Mouse (Mus musculus): ENCODE measurements at regions not wholly inside any gene's neighbourhood (a gene's known extent, or its start where the extent isn't known, plus 50 kb on each side); places are given as distances from the start of the nearest gene placed in this dataset.
"Not testable (repeated sequence)": the region's sequence is repeated elsewhere in the genome, so short reads cannot be mapped to it uniquely, and the experiment has no call there.

GRCm38 (mm10) chr13:80992342-80992741 lies 109.2 kb downstream of the Arrdc3 start:
- Histone ChIP-seq H3K4me1 (ENCODE audit: control insufficient read depth, insufficient read depth, low read length) (no peaks in the 10 kb centered on the region), H3K27ac (ENCODE audit: insufficient read depth, low read depth, low read length) (no peak overlapping the region), H3K4me3 (ENCODE audit: insufficient read depth, low read length) (no peak overlapping the region)
- no peak for TF ChIP-seq CTCF (IDR thresholded peaks at IDR 0.05; ENCODE audit: low read depth, low read length)

DNA sequence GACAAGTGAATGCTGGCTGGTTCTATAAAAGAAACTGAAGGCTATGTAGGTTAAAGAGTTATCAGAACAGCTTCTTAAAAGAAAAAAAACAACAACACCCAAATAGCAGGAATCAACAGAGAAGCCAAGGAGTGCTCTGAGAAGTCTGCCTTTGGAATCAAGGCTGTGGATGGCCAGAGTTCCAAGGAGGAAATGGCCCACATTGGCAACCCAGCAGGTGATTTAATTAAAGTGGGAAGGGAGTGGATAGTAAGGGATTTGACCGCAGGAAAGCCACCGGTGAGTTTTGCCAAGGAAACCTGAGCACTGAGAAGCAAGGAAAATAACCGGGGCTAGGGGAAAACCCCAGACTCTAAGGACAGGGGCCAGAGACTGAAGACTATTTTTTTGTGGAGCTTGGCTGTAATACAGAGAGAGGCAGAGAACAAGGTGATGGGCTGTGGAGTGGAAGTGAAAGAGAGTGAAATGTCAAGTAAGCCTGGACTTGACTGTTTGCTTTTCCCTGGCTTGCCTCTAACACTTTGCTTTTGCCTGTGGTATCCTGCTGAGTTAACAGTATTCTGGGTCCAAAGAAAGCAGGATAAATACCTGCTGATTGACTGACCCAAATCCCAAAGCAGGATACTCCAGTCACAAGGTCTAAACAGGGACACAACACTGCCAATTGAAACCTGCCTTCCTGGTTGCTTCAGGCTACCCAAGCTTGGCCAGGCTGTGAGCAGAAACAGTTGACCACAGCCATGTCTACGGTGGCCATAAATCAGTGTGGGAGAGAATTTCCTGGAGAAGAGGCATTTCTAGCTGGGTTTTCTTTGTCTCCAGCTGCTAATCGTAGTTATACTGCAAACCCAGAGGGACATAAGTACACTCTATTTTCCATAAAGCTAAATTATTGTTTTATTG lies 125.9 kb downstream of the Arrdc3 start:
- Histone ChIP-seq H3K4me3 (ENCODE audit: insufficient read depth, low read length) (no peak overlapping the region), H3K4me1 (ENCODE audit: control insufficient read depth, insufficient read depth, low read length) (no peaks in the 10 kb centered on the region; the same call in 1 of the 2 replicates), H3K27ac (ENCODE audit: insufficient read depth, low read depth, low read length) (no peak overlapping the region)
- TF ChIP-seq CTCF (IDR thresholded peaks at IDR 0.05; ENCODE audit: low read depth, low read length), result no peak
- no peak for TF ChIP-seq POLR2A (IDR thresholded peaks at IDR 0.05; ENCODE audit: borderline replicate concordance, low read depth, low read length)

DNA sequence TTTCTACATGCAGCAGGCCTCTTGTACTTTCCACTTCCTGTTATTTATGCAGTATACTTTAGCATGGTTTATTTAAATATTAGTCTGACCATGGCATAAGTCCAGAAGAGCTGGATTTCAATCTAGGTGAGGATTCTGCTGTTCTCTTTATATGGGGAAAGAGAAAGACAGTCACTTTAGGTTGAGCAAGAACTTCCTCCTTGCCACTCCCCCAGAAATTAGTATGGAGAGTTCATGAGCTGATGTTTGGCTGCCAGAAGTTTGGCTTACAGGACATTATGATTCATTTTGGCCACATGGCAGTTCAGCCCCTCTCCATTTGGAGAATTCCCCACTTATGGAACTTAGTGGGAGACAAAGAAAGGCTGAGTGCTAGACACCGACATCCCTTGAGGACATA lies 130.8 kb downstream of the Arrdc3 start:
- no peak for TF ChIP-seq CTCF (IDR thresholded peaks at IDR 0.05; ENCODE audit: low read depth, low read length)
- Histone ChIP-seq H3K4me1 (ENCODE audit: control insufficient read depth, insufficient read depth, low read length) (no peaks in the 10 kb centered on the region; the same call in 1 of the 2 replicates), H3K4me3 (ENCODE audit: insufficient read depth, low read length) (no peak overlapping the region), H3K27ac (ENCODE audit: insufficient read depth, low read depth, low read length) (no peak overlapping the region)

- Histone ChIP-seq H3K4me1 (ENCODE audit: control insufficient read depth, insufficient read depth, low read length) (no peaks in the 10 kb centered on the region), H3K4me3 (ENCODE audit: insufficient read depth, low read length) (no peak overlapping the region), H3K27ac (ENCODE audit: insufficient read depth, low read depth, low read length) (no peak overlapping the region)
- TF ChIP-seq POLR2A (IDR thresholded peaks at IDR 0.05; ENCODE audit: borderline replicate concordance, low read depth, low read length), result no peak
- no peak for TF ChIP-seq CTCF (IDR thresholded peaks at IDR 0.05; ENCODE audit: low read depth, low read length)
Observed at GRCm38 (mm10) chr13:81020106-81020747, 137.0 kb downstream of the Arrdc3 start.

GRCm38 (mm10) chr13:81020811-81021210 lies 137.6 kb downstream of the Arrdc3 start:
- TF ChIP-seq POLR2A (IDR thresholded peaks at IDR 0.05; ENCODE audit: borderline replicate concordance, low read depth, low read length) (no peak), CTCF (IDR thresholded peaks at IDR 0.05; ENCODE audit: low read depth, low read length) (no peak)
- Histone ChIP-seq H3K27ac (ENCODE audit: insufficient read depth, low read depth, low read length) (no peak overlapping the region), H3K4me3 (ENCODE audit: insufficient read depth, low read length) (no peak overlapping the region), H3K4me1 (ENCODE audit: control insufficient read depth, insufficient read depth, low read length) (no peaks in the 10 kb centered on the region)

- Histone ChIP-seq H3K4me3 (ENCODE audit: insufficient read depth, low read length) (no peak overlapping the region), H3K4me1 (ENCODE audit: control insufficient read depth, insufficient read depth, low read length) (no peaks in the 10 kb centered on the region), H3K27ac (ENCODE audit: insufficient read depth, low read depth, low read length) (no peak overlapping the region)
- no peak for TF ChIP-seq POLR2A (IDR thresholded peaks at IDR 0.05; ENCODE audit: borderline replicate concordance, low read depth, low read length)
- TF ChIP-seq CTCF (IDR thresholded peaks at IDR 0.05; ENCODE audit: low read depth, low read length), result no peak
Observed at GRCm38 (mm10) chr13:81022410-81022809, 139.2 kb downstream of the Arrdc3 start.

DNA sequence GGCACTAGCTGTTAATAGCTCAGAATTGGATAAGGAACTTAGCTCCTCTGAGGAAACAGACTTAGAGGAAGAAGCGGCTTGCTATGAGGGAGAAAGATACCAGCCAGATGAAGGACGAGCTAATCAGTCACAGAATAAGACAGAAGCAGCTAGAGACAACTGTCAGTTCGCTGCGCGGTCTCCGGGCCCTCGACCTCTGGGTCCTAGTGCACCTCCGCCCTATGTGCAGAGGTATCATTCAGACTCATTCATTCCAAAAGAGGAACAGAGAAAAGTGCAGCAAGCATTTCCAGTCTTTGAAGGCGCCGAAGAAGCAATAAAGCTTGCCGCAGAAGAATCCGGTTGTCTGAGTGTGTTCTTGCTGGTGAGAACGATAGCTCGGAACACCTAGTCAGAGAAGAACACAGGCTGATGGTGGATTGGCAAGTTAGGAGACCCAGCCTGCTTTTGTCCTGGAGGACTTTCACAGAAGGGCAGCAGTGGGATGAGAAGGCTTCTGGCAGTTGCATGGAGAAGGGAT lies 142.1 kb downstream of the Arrdc3 start:
- H3K4me3 ChIP-seq (ENCODE audit: insufficient read depth, low read length); H3K27ac ChIP-seq (ENCODE audit: insufficient read depth, low read depth, low read length); H3K4me1 ChIP-seq (ENCODE audit: control insufficient read depth, insufficient read depth, low read length): not testable (repeated sequence)

- H3K4me3 ChIP-seq (ENCODE audit: insufficient read depth, low read length), result no peak overlapping the region
Observed at GRCm38 (mm10) chr13:81037316-81037715, 154.1 kb downstream of the Arrdc3 start.

DNA sequence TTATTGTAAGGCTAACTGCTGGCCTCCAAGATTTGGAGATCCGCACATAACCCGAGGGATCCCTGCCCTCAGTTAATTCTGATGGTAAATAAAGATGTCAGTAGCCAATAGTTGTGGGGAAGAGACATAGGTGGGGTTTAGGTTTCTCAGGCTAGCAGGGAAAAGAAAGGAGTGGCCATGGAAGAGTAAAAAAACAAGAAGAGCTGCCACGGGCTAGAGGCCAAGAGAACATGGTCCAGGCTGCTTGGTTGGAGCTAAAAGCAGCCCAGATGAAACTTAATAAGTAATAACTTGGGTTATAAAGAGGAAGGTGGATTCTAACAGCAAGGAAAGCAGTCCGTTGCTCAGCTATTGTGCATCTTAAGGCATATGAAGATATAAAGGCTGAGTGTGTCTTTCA lies 155.6 kb downstream of the Arrdc3 start:
- Histone ChIP-seq H3K4me1 (ENCODE audit: control insufficient read depth, insufficient read depth, low read length) (no peaks in the 10 kb centered on the region), H3K4me3 (ENCODE audit: insufficient read depth, low read length) (no peak overlapping the region), H3K27ac (ENCODE audit: insufficient read depth, low read depth, low read length) (no peak overlapping the region)
- TF ChIP-seq POLR2A (IDR thresholded peaks at IDR 0.05; ENCODE audit: borderline replicate concordance, low read depth, low read length) (no peak), CTCF (IDR thresholded peaks at IDR 0.05; ENCODE audit: low read depth, low read length) (no peak)

More at GRCm38 (mm10) chr13:81037316-81037715, 154.1 kb downstream of the Arrdc3 start:
- no peak overlapping the region for H3K27ac ChIP-seq (ENCODE audit: insufficient read depth, low read depth, low read length)
- no peaks in the 10 kb centered on the region for H3K4me1 ChIP-seq (ENCODE audit: control insufficient read depth, insufficient read depth, low read length)
- TF ChIP-seq POLR2A (IDR thresholded peaks at IDR 0.05; ENCODE audit: borderline replicate concordance, low read depth, low read length) (no peak), CTCF (IDR thresholded peaks at IDR 0.05; ENCODE audit: low read depth, low read length) (no peak)

DNA sequence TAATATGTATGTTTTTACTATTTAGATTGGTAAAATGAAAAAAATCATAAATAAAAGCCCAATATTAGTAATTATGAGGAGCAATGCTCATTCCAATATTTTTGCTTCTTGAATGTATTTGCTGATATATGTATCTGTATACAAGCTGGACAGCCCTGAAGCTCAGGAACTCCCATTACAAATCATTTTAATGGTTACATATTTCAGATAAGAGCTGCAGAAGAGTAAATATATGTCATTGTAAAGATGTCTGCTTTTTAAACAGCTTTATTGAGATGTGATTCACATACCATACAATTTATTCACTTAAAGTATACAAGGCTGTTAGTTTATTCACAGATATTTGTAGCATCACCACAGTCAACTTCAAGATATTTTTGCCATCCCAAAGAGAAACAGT lies 157.3 kb downstream of the Arrdc3 start:
- Histone ChIP-seq H3K4me1 (ENCODE audit: control insufficient read depth, insufficient read depth, low read length) (no peaks in the 10 kb centered on the region), H3K27ac (ENCODE audit: insufficient read depth, low read depth, low read length) (no peak overlapping the region), H3K4me3 (ENCODE audit: insufficient read depth, low read length) (no peak overlapping the region)
- TF ChIP-seq POLR2A (IDR thresholded peaks at IDR 0.05; ENCODE audit: borderline replicate concordance, low read depth, low read length) (no peak), CTCF (IDR thresholded peaks at IDR 0.05; ENCODE audit: low read depth, low read length) (no peak)
